Mouse (Mus musculus): ENCODE results near the gene Ppt1. TPM values are rescaled to one million over a fixed set of nuclear protein-coding genes. Genes with fewer than 3 reads are reported as not detected.
A peak's percentile ranks its signal among the peaks of the same experiment; 100 is the strongest.

Ppt1 gene
- total and polyA plus RNA-seq, 3 experiments: 13.1 to 19.9 TPM; not detected in 1

DNA sequence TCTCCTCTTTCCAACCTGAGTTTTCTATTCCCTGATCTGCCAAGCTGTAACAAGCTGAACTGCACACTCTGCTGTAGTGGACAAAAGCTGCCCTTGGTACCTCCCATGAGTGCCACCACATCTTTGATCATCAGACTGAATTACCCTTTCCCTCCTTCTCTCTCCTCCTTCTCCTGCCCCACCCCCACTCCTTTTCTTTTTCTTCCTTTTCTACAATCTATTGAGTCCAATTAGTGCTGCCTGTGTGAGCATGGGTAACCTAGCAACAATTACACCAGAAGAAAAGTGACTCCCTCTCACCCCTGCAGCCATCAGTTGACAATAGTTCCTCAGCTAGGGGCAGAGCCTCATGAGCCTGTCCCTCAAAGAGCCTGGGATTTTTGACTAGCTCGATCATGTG lies 4.2 kb upstream of the Ppt1 start:
- Histone ChIP-seq H3K4me1 (ENCODE audit: control insufficient read depth in 1 of 2, insufficient read depth in 2 of 2, low read length in 2 of 2) (peaks cover 18 to 33% of the 10 kb centered on the region in 2 experiments), H3K27me3 (ENCODE audit: control insufficient read depth in 1 of 2, insufficient read depth in 2 of 2, low read length in 2 of 2) (no peaks in the 10 kb centered on the region), H3K36me3 (ENCODE audit: control insufficient read depth in 1 of 2, insufficient read depth in 2 of 2, low read length in 2 of 2) (peaks cover 0 to 35% of the 10 kb centered on the region in 2 experiments; a peak in 2 of 4 replicates), H3K27ac (ENCODE audit: control insufficient read depth, low read depth, low read length) (no peak overlapping the region), H3K4me3 (ENCODE audit: control insufficient read depth in 1 of 2, insufficient read depth in 1 of 2, low read depth in 2 of 2, low read length in 2 of 2) (no peak overlapping the region), H3K9me3 (replicated peaks; ENCODE audit: insufficient read depth, low read length) (no peaks in the 10 kb centered on the region), H3K9ac (ENCODE audit: control insufficient read depth, low read depth, low read length, poor library complexity, severe bottlenecking) (no peak overlapping the region), H3K79me2 (ENCODE audit: control insufficient read depth, insufficient read depth, low read length, poor library complexity) (peaks cover 5% of the 10 kb centered on the region)
- DNase-seq (ENCODE audit: low read depth, low spot score): peak; percentile 39
- TF ChIP-seq USF1 (IDR thresholded peaks at IDR 0.05; ENCODE audit: low read depth, low read length) (no peak), POLR2A (IDR thresholded peaks at IDR 0.05; ENCODE audit: control insufficient read depth in 1 of 2, insufficient read depth in 1 of 2, low read depth in 1 of 2, low read length in 2 of 2, poor library complexity in 1 of 2) (no peak), ZMIZ1 (IDR thresholded peaks at IDR 0.05; ENCODE audit: low read depth, low read length) (no peak), HCFC1 (IDR thresholded peaks at IDR 0.05; ENCODE audit: low read depth, low read length) (no peak), RCOR1 (IDR thresholded peaks at IDR 0.05; ENCODE audit: low read depth, low read length) (no peak)

DNA sequence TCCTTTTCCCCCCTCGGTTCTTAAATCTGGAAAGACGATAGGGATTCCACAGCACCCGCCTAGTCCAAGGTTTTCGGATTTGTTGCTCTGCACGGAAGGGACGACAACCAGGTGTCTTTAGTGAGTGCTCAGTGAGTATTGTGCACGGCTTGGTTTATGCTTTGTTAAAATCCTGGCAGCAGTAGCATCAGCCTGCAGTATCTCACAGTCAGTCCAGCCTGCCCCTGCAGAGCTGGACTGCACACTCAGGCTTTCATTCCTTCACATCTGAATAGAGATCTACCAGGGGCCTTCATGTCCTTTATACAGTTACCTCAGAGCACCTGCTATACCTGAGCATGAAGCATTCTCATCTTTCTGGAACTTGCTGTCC lies 347 bp downstream of the Ppt1 start:
- no peaks in the 10 kb centered on the region for H3K27me3 ChIP-seq (ENCODE audit: control insufficient read depth in 1 of 2, insufficient read depth in 2 of 2, low read length in 2 of 2)
- H3K36me3 ChIP-seq (ENCODE audit: control insufficient read depth in 1 of 2, insufficient read depth in 2 of 2, low read length in 2 of 2): peaks cover 0 to 18% of the 10 kb centered on the region in 2 experiments; a peak in 2 of 4 replicates
- H3K79me2 ChIP-seq (ENCODE audit: control insufficient read depth, insufficient read depth, low read length, poor library complexity): peaks cover 5% of the 10 kb centered on the region
- no peak for DNase-seq (ENCODE audit: low read depth, low spot score)
- peaks cover 0 to 21% of the 10 kb centered on the region in 2 experiments; a peak in 2 of 4 replicates for H3K4me1 ChIP-seq (ENCODE audit: control insufficient read depth in 1 of 2, insufficient read depth in 2 of 2, low read length in 2 of 2)
- H3K9me3 ChIP-seq (replicated peaks; ENCODE audit: insufficient read depth, low read length): no peaks in the 10 kb centered on the region
- H3K4me3 ChIP-seq (ENCODE audit: control insufficient read depth in 1 of 2, insufficient read depth in 1 of 2, low read depth in 2 of 2, low read length in 2 of 2): peak overlapping the region; percentile 94 to 97
- no peak for TF ChIP-seq ZC3H11A (IDR thresholded peaks at IDR 0.05; ENCODE audit: low read depth, low read length)
- TF ChIP-seq CHD1 (IDR thresholded peaks at IDR 0.05; ENCODE audit: low read depth, low read length): no peak
- TF ChIP-seq POLR2A (IDR thresholded peaks at IDR 0.05; ENCODE audit: control insufficient read depth in 1 of 2, insufficient read depth in 1 of 2, low read depth in 1 of 2, low read length in 2 of 2, poor library complexity in 1 of 2): 0 out of 4 replicates have a peak, but pooled peaks of 1 of the 2 experiments have one; percentile 10
- no peak for TF ChIP-seq CTCF (IDR thresholded peaks at IDR 0.05 in 2 of 3, conservative IDR thresholded peaks at IDR 0.05 in 1 of 3; ENCODE audit: control insufficient read depth in 1 of 3, insufficient read depth in 1 of 3, low read depth in 2 of 3, low read length in 3 of 3, poor library complexity in 1 of 3, severe bottlenecking in 1 of 3)
- peak; percentile 1; the same call in 1 of the 2 replicates for TF ChIP-seq SIN3A (IDR thresholded peaks at IDR 0.05; ENCODE audit: low read length)
- peak overlapping the region; percentile 83 for H3K9ac ChIP-seq (ENCODE audit: control insufficient read depth, low read depth, low read length, poor library complexity, severe bottlenecking)
- H3K27ac ChIP-seq (ENCODE audit: control insufficient read depth, low read depth, low read length): peak overlapping the region; percentile 21; the same call in 1 of the 2 replicates

DNA sequence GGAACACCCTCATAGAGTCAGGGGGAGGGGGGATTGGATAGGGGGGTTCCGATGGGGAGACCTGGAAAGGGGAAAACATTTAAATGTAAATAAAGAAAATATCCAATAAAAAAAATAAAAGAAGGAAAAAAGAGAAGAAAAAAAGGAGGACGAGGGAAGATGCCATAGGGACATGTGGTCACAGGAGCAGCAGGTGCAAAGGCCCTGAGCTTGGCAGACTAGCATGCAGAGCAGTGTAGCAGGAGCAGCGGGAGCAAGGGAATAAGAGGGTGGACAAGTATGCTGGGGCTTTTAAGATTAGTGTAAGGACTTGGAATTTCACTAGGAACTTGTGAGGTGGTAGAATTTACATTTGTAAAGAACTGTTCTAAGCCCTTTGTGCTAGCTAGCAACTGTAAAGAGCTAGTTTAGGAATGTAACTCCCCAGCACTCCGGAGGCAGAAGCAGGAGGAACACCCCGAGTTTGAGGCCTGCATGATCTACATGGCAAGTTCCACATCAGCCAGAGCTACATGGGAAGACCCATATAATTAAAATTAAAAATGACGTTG lies 1.2 kb downstream of the Ppt1 start:
- no peak for TF ChIP-seq CHD2 (IDR thresholded peaks at IDR 0.05; ENCODE audit: low read length)
- TF ChIP-seq SIN3A (IDR thresholded peaks at IDR 0.05; ENCODE audit: low read length): no peak
- no peak for TF ChIP-seq MAZ (IDR thresholded peaks at IDR 0.05; ENCODE audit: low read depth, low read length)
- no peak for TF ChIP-seq ELF1 (IDR thresholded peaks at IDR 0.05; ENCODE audit: low read depth, low read length)
- no peak for TF ChIP-seq JUND (IDR thresholded peaks at IDR 0.05; ENCODE audit: low read depth, low read length)
- TF ChIP-seq RAD21 (IDR thresholded peaks at IDR 0.05; ENCODE audit: low read depth, low read length): no peak
- TF ChIP-seq UBTF (IDR thresholded peaks at IDR 0.05; ENCODE audit: borderline replicate concordance, insufficient read depth, low read depth, low read length): no peak
- TF ChIP-seq BHLHE40 (IDR thresholded peaks at IDR 0.05; ENCODE audit: borderline replicate concordance, low read depth, low read length): no peak
- TF ChIP-seq ETS1 (IDR thresholded peaks at IDR 0.05; ENCODE audit: low read depth, low read length): no peak
- no peak for TF ChIP-seq TAL1 (IDR thresholded peaks at IDR 0.05; ENCODE audit: low read length)
- TF ChIP-seq E2F4 (IDR thresholded peaks at IDR 0.05; ENCODE audit: borderline replicate concordance, low read depth, low read length): no peak
- TF ChIP-seq EP300 (IDR thresholded peaks at IDR 0.05; ENCODE audit: low read depth in 1 of 2, low read length in 2 of 2): no peak
- no peak for TF ChIP-seq MYC (IDR thresholded peaks at IDR 0.05; ENCODE audit: low read depth, low read length)
- TF ChIP-seq POLR2AphosphoS5 (IDR thresholded peaks at IDR 0.05; ENCODE audit: borderline replicate concordance, low read depth, low read length): no peak
- TF ChIP-seq CHD1 (IDR thresholded peaks at IDR 0.05; ENCODE audit: low read depth, low read length): no peak
- no peak for TF ChIP-seq KAT2A (conservative IDR thresholded peaks at IDR 0.05; ENCODE audit: low read depth, low read length)
- no peak for TF ChIP-seq GABPA (IDR thresholded peaks at IDR 0.05; ENCODE audit: low read depth, low read length)
- no peak for TF ChIP-seq ZMIZ1 (IDR thresholded peaks at IDR 0.05; ENCODE audit: low read depth, low read length)
- no peak for DNase-seq (ENCODE audit: low read depth, low spot score)
- Histone ChIP-seq H3K9ac (ENCODE audit: control insufficient read depth, low read depth, low read length, poor library complexity, severe bottlenecking) (no peak overlapping the region), H3K4me1 (ENCODE audit: control insufficient read depth in 1 of 2, insufficient read depth in 2 of 2, low read length in 2 of 2) (peaks cover 0 to 14% of the 10 kb centered on the region in 2 experiments; a peak in 2 of 4 replicates), H3K27me3 (ENCODE audit: control insufficient read depth in 1 of 2, insufficient read depth in 2 of 2, low read length in 2 of 2) (no peaks in the 10 kb centered on the region), H3K79me2 (ENCODE audit: control insufficient read depth, insufficient read depth, low read length, poor library complexity) (peaks cover 5% of the 10 kb centered on the region), H3K36me3 (ENCODE audit: control insufficient read depth in 1 of 2, insufficient read depth in 2 of 2, low read length in 2 of 2) (peaks cover 0 to 16% of the 10 kb centered on the region in 2 experiments; a peak in 2 of 4 replicates), H3K27ac (ENCODE audit: control insufficient read depth, low read depth, low read length) (no peak overlapping the region), H3K9me3 (replicated peaks; ENCODE audit: insufficient read depth, low read length) (no peaks in the 10 kb centered on the region), H3K4me3 (ENCODE audit: control insufficient read depth in 1 of 2, insufficient read depth in 1 of 2, low read depth in 2 of 2, low read length in 2 of 2) (no peak overlapping the region)
